Comparison of ENCODE assay signal across 20 mouse cellular contexts in the genomic region with DNA sequence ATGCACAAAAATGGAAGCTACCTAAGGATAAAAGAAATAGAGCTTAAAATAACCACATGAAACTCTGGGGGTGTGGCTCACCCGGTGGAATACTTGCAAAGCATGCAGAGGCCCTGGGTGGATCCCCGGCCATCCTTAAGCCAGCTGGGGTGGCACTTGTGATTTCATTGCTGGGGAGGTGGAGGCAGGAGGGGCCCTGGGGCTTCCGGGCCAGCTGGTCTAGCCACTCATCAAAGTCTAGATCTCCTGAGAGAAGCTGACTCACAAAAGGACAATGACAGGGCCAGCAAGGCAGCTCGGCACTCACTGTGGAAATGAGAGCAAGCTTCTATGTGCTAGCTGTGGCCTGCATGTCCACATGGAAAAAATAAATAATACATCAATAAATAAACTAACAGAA.
DNase-seq lines count a peak whose midpoint lies in the region; TF ChIP-seq lines count a peak whose summit lies in the region.
"Had no signal": no experiment of that assay in that cellular context is flagged by ENCODE, and none has a peak within 500 bp of the region (broad histone marks: within the 10 kb centered on the region; RNA-seq: fewer than 3 reads in every experiment).

No protein-coding gene starts in this region.

- intact Hi-C loops in heart, adult 2 months (cut with DNase I): no loop called here
- intact Hi-C loops in left cerebral cortex, postnatal 14 days (cut with DNase I): no loop called here

- no peak for TF ChIP-seq EP300 in MEL (IDR thresholded peaks at IDR 0.05; ENCODE audit: low read depth in 1 of 2, low read length in 2 of 2)
- no peak for TF ChIP-seq EP300 in heart, adult 2 months (IDR thresholded peaks at IDR 0.05; ENCODE audit: insufficient read depth, low read depth, low read length)

- 57% methylated on average over 4 of the region's 4 CpGs for WGBS in heart, adult 2 months

- H3K9ac ChIP-seq in MEL (ENCODE audit: control insufficient read depth, low read depth, low read length, poor library complexity, severe bottlenecking): no peak overlapping the region
- H3K9ac ChIP-seq in heart, adult 2 months (ENCODE audit: low read depth, low read length): no peak overlapping the region
- H3K9ac ChIP-seq: embryonic facial prominence, embryonic 13.5 days; embryonic facial prominence, embryonic 15.5 days; forebrain, embryonic 12.5 days had no signal

- peaks cover 5 to 30% of the 10 kb centered on the region in 2 experiments for H3K4me1 ChIP-seq in MEL (ENCODE audit: control insufficient read depth in 1 of 2, insufficient read depth in 2 of 2, low read length in 2 of 2)
- no peaks in the 10 kb centered on the region for H3K4me1 ChIP-seq in heart, adult 2 months (ENCODE audit: control insufficient read depth, insufficient read depth, low read length)

- H3K9me3 ChIP-seq in MEL (replicated peaks; ENCODE audit: insufficient read depth, low read length): no peaks in the 10 kb centered on the region
- H3K9me3 ChIP-seq: embryonic facial prominence, embryonic 13.5 days; embryonic facial prominence, embryonic 15.5 days; forebrain, embryonic 10.5 days; forebrain, embryonic 12.5 days; G1E had no signal

- no peaks in the 10 kb centered on the region; the same call in 1 of the 2 replicates for H3K79me2 ChIP-seq in MEL (ENCODE audit: control insufficient read depth, insufficient read depth, low read length, poor library complexity)
- no peaks in the 10 kb centered on the region for H3K79me2 ChIP-seq in heart, adult 2 months (replicated peaks; ENCODE audit: control insufficient read depth, insufficient read depth, low read length)

- no peak overlapping the region for H3K27ac ChIP-seq in MEL (ENCODE audit: control insufficient read depth, low read depth, low read length)
- no peak overlapping the region for H3K27ac ChIP-seq in heart, adult 2 months
- H3K27ac ChIP-seq: embryonic facial prominence, embryonic 15.5 days; forebrain, embryonic 10.5 days; forebrain, embryonic 12.5 days had no signal

- no peak for TF ChIP-seq CTCF in MEL (IDR thresholded peaks at IDR 0.05 in 2 of 3, conservative IDR thresholded peaks at IDR 0.05 in 1 of 3; ENCODE audit: control insufficient read depth in 1 of 3, insufficient read depth in 1 of 3, low read depth in 2 of 3, low read length in 3 of 3, poor library complexity in 1 of 3, severe bottlenecking in 1 of 3)
- no peak for TF ChIP-seq CTCF in heart, adult 2 months (IDR thresholded peaks at IDR 0.05)

- DNase-seq in retina, postnatal 1 day: peak; percentile 30
- DNase-seq in retina, embryonic 14.5 days (ENCODE audit: low spot score): no peak
- peak; percentile 56 for DNase-seq in MEL (ENCODE audit: low read depth, low spot score)
- DNase-seq in heart, adult 2 months: no peak
- no peak for DNase-seq in left cerebral cortex, postnatal 14 days (ENCODE audit: low spot score in 2 of 2)
- DNase-seq: adrenal gland, adult 2 months; adrenal gland, postnatal 10 days; adrenal gland, postnatal 25 days; cerebellum, adult 11 months; cerebellum, adult 18-20 months; cerebellum, adult 8-10 months; cerebellum, adult 9-11 months; cerebellum, postnatal 36 days; embryo, embryonic 11 days had no signal

- TF ChIP-seq POLR2A in MEL (IDR thresholded peaks at IDR 0.05; ENCODE audit: control insufficient read depth in 1 of 2, insufficient read depth in 1 of 2, low read depth in 1 of 2, low read length in 2 of 2, poor library complexity in 1 of 2): no peak
- no peak for TF ChIP-seq POLR2A in heart, adult 2 months (IDR thresholded peaks at IDR 0.05; ENCODE audit: insufficient read depth, low read depth, low read length)

- TF ChIP-seq RAD21 in MEL (IDR thresholded peaks at IDR 0.05; ENCODE audit: low read depth, low read length): no peak

- H3K4me3 ChIP-seq in MEL (ENCODE audit: control insufficient read depth in 1 of 2, insufficient read depth in 1 of 2, low read depth in 2 of 2, low read length in 2 of 2): peak overlapping the region in 1 of 2 experiments; percentile 58; a peak in 1 of 4 replicates
- no peak overlapping the region for H3K4me3 ChIP-seq in heart, adult 2 months
- H3K4me3 ChIP-seq: embryonic facial prominence, embryonic 13.5 days; embryonic facial prominence, embryonic 15.5 days; erythroblast, embryonic 14.5 days; forebrain, embryonic 10.5 days; forebrain, embryonic 12.5 days had no signal

- no peaks in the 10 kb centered on the region for H3K27me3 ChIP-seq in MEL (ENCODE audit: control insufficient read depth in 1 of 2, insufficient read depth in 2 of 2, low read length in 2 of 2)
- H3K27me3 ChIP-seq in heart, adult 2 months (ENCODE audit: control insufficient read depth, insufficient read depth, low read length): no peaks in the 10 kb centered on the region
- H3K27me3 ChIP-seq: embryonic facial prominence, embryonic 15.5 days had no signal

- H3K36me3 ChIP-seq in MEL (ENCODE audit: control insufficient read depth in 1 of 2, insufficient read depth in 2 of 2, low read length in 2 of 2): peaks cover 0 to 26% of the 10 kb centered on the region in 2 experiments; a peak in 2 of 4 replicates
- no peaks in the 10 kb centered on the region for H3K36me3 ChIP-seq in heart, adult 2 months (ENCODE audit: control insufficient read depth, insufficient read depth, low read length)
- H3K36me3 ChIP-seq: embryonic facial prominence, embryonic 13.5 days; embryonic facial prominence, embryonic 15.5 days; forebrain, embryonic 10.5 days; forebrain, embryonic 12.5 days; G1E had no signal

TF ChIP-seq in MEL, 35 proteins besides CTCF, POLR2A, EP300 and RAD21:
- TF ChIP-seq ETS1 (IDR thresholded peaks at IDR 0.05; ENCODE audit: low read depth, low read length): peak; percentile 80
- peak; percentile 34; the same call in 1 of the 2 replicates for TF ChIP-seq MXI1 (IDR thresholded peaks at IDR 0.05; ENCODE audit: low read depth, low read length)
- TF ChIP-seq NELFE (IDR thresholded peaks at IDR 0.05; ENCODE audit: low read depth, low read length): no peak

Comparison
In these comparisons a context has a peak if more than half of its experiments do, and no peak if none do; other contexts are left out.
1. DNase-seq: peak in retina, postnatal 1 day (single experiment) and MEL (single experiment); none in retina, embryonic 14.5 days (single experiment), heart, adult 2 months (0 of 2) and left cerebral cortex, postnatal 14 days (0 of 2).